Mouse (Mus musculus): ENCODE measurements around the gene Fat3. TPM values are rescaled to one million over a fixed set of nuclear protein-coding genes. Genes with fewer than 3 reads are reported as not detected.

Gene Fat3
- 1.8 TPM in 2 replicates for polyA plus RNA-seq (2014; fragmentation: Nextera tagmentation; extraction: Ambion mirVana)

GRCm38 (mm10) chr9:16501186-16501711 is at the start of gene Fat3:
Fat3 (minus strand) TSS chr9:16501285.
- peak; percentile 29; the same call in 1 of the 2 replicates for ATAC-seq (ENCODE audit: insufficient number of reproducible peaks, insufficient read depth, low FRiP score, low read depth)
- Histone ChIP-seq H3K4me2 (ENCODE audit: low read length) (peak within 1 kb of the TSS; percentile 90), H3K9me3 (ENCODE audit: control insufficient read depth, low read length) (no peaks in the 10 kb centered on the region), H3K4me3 (ENCODE audit: control insufficient read depth in 1 of 2, insufficient read depth in 1 of 2, low read depth in 1 of 2, low read length in 2 of 2) (peak within 1 kb of the TSS; percentile 49 to 74), H3K27me3 (ENCODE audit: control insufficient read depth, insufficient read depth, low read length) (peaks cover 18% of the 10 kb centered on the region), H3K9ac (ENCODE audit: low read length) (peak within 1 kb of the TSS; percentile 68), H3K27ac (replicated peaks in 1 of 2; ENCODE audit: control insufficient read depth in 1 of 2, insufficient read depth in 1 of 2, low read depth in 2 of 2, low read length in 2 of 2) (peak within 1 kb of the TSS; percentile 28 to 67), H3K4me1 (ENCODE audit: control insufficient read depth in 2 of 2, insufficient read depth in 2 of 2, low read length in 2 of 2) (peaks cover 8 to 9% of the 10 kb centered on the region in 2 experiments; a peak in 3 of 4 replicates), H3K36me3 (ENCODE audit: control insufficient read depth, insufficient read depth, low read length) (no peaks in the 10 kb centered on the region)
- WGBS, result under 1% methylated on average over 21 of the region's 21 CpGs

- Histone ChIP-seq H3K36me3 (ENCODE audit: control insufficient read depth, insufficient read depth, low read length) (no peaks in the 10 kb centered on the region), H3K9ac (ENCODE audit: low read length) (no peak overlapping the region), H3K27me3 (ENCODE audit: control insufficient read depth, insufficient read depth, low read length) (no peaks in the 10 kb centered on the region), H3K4me2 (ENCODE audit: low read length) (no peak overlapping the region), H3K27ac (replicated peaks in 1 of 2; ENCODE audit: control insufficient read depth in 1 of 2, insufficient read depth in 1 of 2, low read depth in 2 of 2, low read length in 2 of 2) (no peak overlapping the region), H3K9me3 (ENCODE audit: control insufficient read depth, low read length) (no peaks in the 10 kb centered on the region), H3K4me1 (ENCODE audit: control insufficient read depth in 2 of 2, insufficient read depth in 2 of 2, low read length in 2 of 2) (no peaks in the 10 kb centered on the region), H3K4me3 (ENCODE audit: control insufficient read depth in 1 of 2, insufficient read depth in 1 of 2, low read depth in 1 of 2, low read length in 2 of 2) (no peak overlapping the region)
- no peak for ATAC-seq (ENCODE audit: insufficient number of reproducible peaks, insufficient read depth, low FRiP score, low read depth)
- WGBS, result 50% methylated on average over 1 of the region's 1 CpGs
Measured at GRCm38 (mm10) chr9:16532884-16533283, 31.8 kb upstream of the Fat3 start.

GRCm38 (mm10) chr9:16517543-16517942 is 16.5 kb upstream of the Fat3 start:
- Histone ChIP-seq H3K4me2 (ENCODE audit: low read length) (no peak overlapping the region), H3K36me3 (ENCODE audit: control insufficient read depth, insufficient read depth, low read length) (no peaks in the 10 kb centered on the region), H3K27ac (replicated peaks in 1 of 2; ENCODE audit: control insufficient read depth in 1 of 2, insufficient read depth in 1 of 2, low read depth in 2 of 2, low read length in 2 of 2) (no peak overlapping the region), H3K9me3 (ENCODE audit: control insufficient read depth, low read length) (no peaks in the 10 kb centered on the region), H3K4me3 (ENCODE audit: control insufficient read depth in 1 of 2, insufficient read depth in 1 of 2, low read depth in 1 of 2, low read length in 2 of 2) (no peak overlapping the region), H3K27me3 (ENCODE audit: control insufficient read depth, insufficient read depth, low read length) (no peaks in the 10 kb centered on the region), H3K4me1 (ENCODE audit: control insufficient read depth in 2 of 2, insufficient read depth in 2 of 2, low read length in 2 of 2) (no peaks in the 10 kb centered on the region), H3K9ac (ENCODE audit: low read length) (no peak overlapping the region)
- WGBS, result 54% methylated on average over 1 of the region's 1 CpGs
- no peak for ATAC-seq (ENCODE audit: insufficient number of reproducible peaks, insufficient read depth, low FRiP score, low read depth)

- H3K9me3 ChIP-seq (ENCODE audit: control insufficient read depth, low read length), result no peaks in the 10 kb centered on the region
- no peaks in the 10 kb centered on the region for H3K4me1 ChIP-seq (ENCODE audit: control insufficient read depth in 2 of 2, insufficient read depth in 2 of 2, low read length in 2 of 2)
- no peak for ATAC-seq (ENCODE audit: insufficient number of reproducible peaks, insufficient read depth, low FRiP score, low read depth)
- no peaks in the 10 kb centered on the region for H3K36me3 ChIP-seq (ENCODE audit: control insufficient read depth, insufficient read depth, low read length)
- no peak overlapping the region for H3K4me3 ChIP-seq (ENCODE audit: control insufficient read depth in 1 of 2, insufficient read depth in 1 of 2, low read depth in 1 of 2, low read length in 2 of 2)
- 46% methylated on average over 1 of the region's 1 CpGs for WGBS
- H3K27ac ChIP-seq (replicated peaks in 1 of 2; ENCODE audit: control insufficient read depth in 1 of 2, insufficient read depth in 1 of 2, low read depth in 2 of 2, low read length in 2 of 2), result no peak overlapping the region
- H3K27me3 ChIP-seq (ENCODE audit: control insufficient read depth, insufficient read depth, low read length), result no peaks in the 10 kb centered on the region
- H3K4me2 ChIP-seq (ENCODE audit: low read length), result no peak overlapping the region
- no peak overlapping the region for H3K9ac ChIP-seq (ENCODE audit: low read length)
Measured at GRCm38 (mm10) chr9:16512005-16512404, 10.9 kb upstream of the Fat3 start.

GRCm38 (mm10) chr9:16503776-16504175 is 2.7 kb upstream of the Fat3 start:
- H3K4me2 ChIP-seq (ENCODE audit: low read length), result no peak overlapping the region
- 77% methylated on average over 2 of the region's 2 CpGs for WGBS
- H3K9ac ChIP-seq (ENCODE audit: low read length), result no peak overlapping the region
- H3K9me3 ChIP-seq (ENCODE audit: control insufficient read depth, low read length), result no peaks in the 10 kb centered on the region
- no peak overlapping the region for H3K4me3 ChIP-seq (ENCODE audit: control insufficient read depth in 1 of 2, insufficient read depth in 1 of 2, low read depth in 1 of 2, low read length in 2 of 2)
- H3K36me3 ChIP-seq (ENCODE audit: control insufficient read depth, insufficient read depth, low read length), result no peaks in the 10 kb centered on the region
- ATAC-seq (ENCODE audit: insufficient number of reproducible peaks, insufficient read depth, low FRiP score, low read depth), result no peak
- peaks cover 7% of the 10 kb centered on the region in 2 experiments; a peak in 2 of 4 replicates for H3K4me1 ChIP-seq (ENCODE audit: control insufficient read depth in 2 of 2, insufficient read depth in 2 of 2, low read length in 2 of 2)
- H3K27ac ChIP-seq (replicated peaks in 1 of 2; ENCODE audit: control insufficient read depth in 1 of 2, insufficient read depth in 1 of 2, low read depth in 2 of 2, low read length in 2 of 2), result no peak overlapping the region
- peaks cover 3% of the 10 kb centered on the region; the same call in 1 of the 2 replicates for H3K27me3 ChIP-seq (ENCODE audit: control insufficient read depth, insufficient read depth, low read length)

GRCm38 (mm10) chr9:16502673-16503343 is 1.7 kb upstream of the Fat3 start:
- H3K9me3 ChIP-seq (ENCODE audit: control insufficient read depth, low read length), result no peaks in the 10 kb centered on the region
- H3K4me2 ChIP-seq (ENCODE audit: low read length), result peak overlapping the region; percentile 90
- peaks cover 8% of the 10 kb centered on the region for H3K27me3 ChIP-seq (ENCODE audit: control insufficient read depth, insufficient read depth, low read length)
- H3K36me3 ChIP-seq (ENCODE audit: control insufficient read depth, insufficient read depth, low read length), result no peaks in the 10 kb centered on the region
- 11% methylated on average over 13 of the region's 13 CpGs for whole genome bisulfite sequencing
- ATAC-seq (ENCODE audit: insufficient number of reproducible peaks, insufficient read depth, low FRiP score, low read depth), result no peak
- H3K27ac ChIP-seq (replicated peaks in 1 of 2; ENCODE audit: control insufficient read depth in 1 of 2, insufficient read depth in 1 of 2, low read depth in 2 of 2, low read length in 2 of 2), result peak overlapping the region; percentile 33 to 67; a peak in 3 of 4 replicates
- H3K9ac ChIP-seq (ENCODE audit: low read length), result peak overlapping the region; percentile 68; the same call in 1 of the 2 replicates
- H3K4me1 ChIP-seq (ENCODE audit: control insufficient read depth in 2 of 2, insufficient read depth in 2 of 2, low read length in 2 of 2), result peaks cover 8 to 9% of the 10 kb centered on the region in 2 experiments; a peak in 3 of 4 replicates
- peak overlapping the region; percentile 49 to 74 for H3K4me3 ChIP-seq (ENCODE audit: control insufficient read depth in 1 of 2, insufficient read depth in 1 of 2, low read depth in 1 of 2, low read length in 2 of 2)

- Histone ChIP-seq H3K9ac (ENCODE audit: low read length) (peak overlapping the region; percentile 68), H3K4me1 (ENCODE audit: control insufficient read depth in 2 of 2, insufficient read depth in 2 of 2, low read length in 2 of 2) (peaks cover 8 to 9% of the 10 kb centered on the region in 2 experiments; a peak in 3 of 4 replicates), H3K36me3 (ENCODE audit: control insufficient read depth, insufficient read depth, low read length) (no peaks in the 10 kb centered on the region), H3K4me2 (ENCODE audit: low read length) (peak overlapping the region; percentile 90), H3K27ac (replicated peaks in 1 of 2; ENCODE audit: control insufficient read depth in 1 of 2, insufficient read depth in 1 of 2, low read depth in 2 of 2, low read length in 2 of 2) (peak overlapping the region; percentile 33 to 67), H3K4me3 (ENCODE audit: control insufficient read depth in 1 of 2, insufficient read depth in 1 of 2, low read depth in 1 of 2, low read length in 2 of 2) (peak overlapping the region; percentile 49 to 74), H3K9me3 (ENCODE audit: control insufficient read depth, low read length) (no peaks in the 10 kb centered on the region), H3K27me3 (ENCODE audit: control insufficient read depth, insufficient read depth, low read length) (peaks cover 14% of the 10 kb centered on the region)
- peak; percentile 74 for ATAC-seq (ENCODE audit: insufficient number of reproducible peaks, insufficient read depth, low FRiP score, low read depth)
- 1% methylated on average over 51 of the region's 52 CpGs for WGBS
Measured at GRCm38 (mm10) chr9:16501990-16502672, 1.0 kb upstream of the Fat3 start.
